Mouse (Mus musculus) heart, adult 18-20 months (tissue): ENCODE data around the gene Nr1h4. TPM values are rescaled to one million over a fixed set of nuclear protein-coding genes. Genes with fewer than 3 reads are reported as not detected.
"Not testable (repeated sequence)": the region's sequence is repeated elsewhere in the genome, so short reads cannot be mapped to it uniquely, and the experiment has no call there.

Source experiments
- DNase-seq, 2 experiments: peaks; one replicate each; pipeline ENCODE4 v3.0.0; 2021 to 2022; ENCODE audit warnings: mixed read lengths in 1 of 2
- long read RNA-seq, 2 experiments: library from polyadenylated mRNA; stranded (forward); transcript quantifications; one replicate each; pipeline ENCODE4 v2.0.0; 2021
- total RNA-seq, 2 experiments: library from RNA; stranded (reverse); gene quantifications; 2 replicates each; pipeline ENCODE4 v1.2.3; 2021

Gene Nr1h4
- under 1 TPM; 0.28 to 0.37 TPM for total RNA-seq
- long read RNA-seq, experiment 1: 0 reads
- long read RNA-seq, experiment 2, partial matches to known transcripts: 0 of 1 reads
- long read RNA-seq, experiment 2, other reads (novel, unspliced or antisense): 1 of 1 reads

DNA sequence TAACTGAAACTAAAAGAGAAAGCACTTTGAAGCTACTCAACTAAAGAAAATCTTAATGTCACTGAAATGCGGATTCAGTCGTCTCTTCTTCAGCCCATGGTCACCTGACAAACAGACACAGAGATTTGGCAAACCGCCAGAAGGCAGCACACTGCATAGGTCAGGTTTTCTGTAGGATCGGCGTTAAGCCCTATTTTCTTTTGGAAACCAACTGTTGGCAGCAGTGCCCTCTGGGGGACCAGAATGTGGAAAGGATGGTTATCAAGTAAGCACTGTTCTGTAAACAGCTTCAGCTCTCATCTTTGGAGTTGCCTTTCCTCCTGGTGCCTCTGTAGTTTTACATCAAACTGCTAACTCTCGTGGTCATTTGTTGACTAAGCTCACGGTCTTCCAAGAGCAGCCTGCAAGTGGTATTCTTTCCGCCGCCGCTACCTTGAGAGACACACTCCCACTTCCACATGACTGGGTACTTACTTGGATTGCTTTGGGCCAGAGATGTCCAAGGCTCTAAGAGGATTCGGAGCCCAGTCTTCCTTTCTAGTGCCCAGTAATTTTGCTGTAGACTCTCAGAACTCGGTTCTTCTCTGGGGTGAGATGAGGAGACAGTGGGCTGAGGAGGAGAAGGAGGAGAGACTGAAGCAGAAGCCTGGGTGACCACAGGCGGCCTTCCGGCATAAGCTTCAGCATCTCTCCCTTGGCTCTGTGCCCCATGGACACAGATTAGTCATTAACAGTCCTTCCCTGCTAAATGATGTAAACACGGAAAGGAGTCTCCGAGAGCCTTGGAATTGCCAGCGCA is at the start of gene Nr1h4:
Nr1h4 (minus strand) TSS at position 657 of the 799 bp plus-strand sequence.
- peak; percentile 67 to 71 for DNase-seq

DNA sequence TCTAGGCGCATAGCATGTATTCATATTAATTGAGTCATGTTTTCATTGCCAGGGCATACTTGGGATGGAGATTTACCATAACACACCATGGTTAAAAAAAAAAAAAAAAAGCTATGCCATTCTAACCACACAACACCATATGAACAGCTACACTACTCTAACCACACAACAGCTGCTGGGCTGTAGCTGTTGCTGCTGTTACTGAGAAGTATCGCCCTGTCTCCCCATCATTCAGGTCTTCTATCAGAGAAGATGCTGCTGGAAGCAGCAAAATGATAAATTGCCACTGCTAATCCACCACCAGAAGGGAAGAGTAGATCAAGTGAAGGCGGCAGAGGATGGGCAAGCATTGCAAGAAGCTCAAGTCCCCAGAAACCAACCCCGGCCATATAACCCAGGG is 45.4 kb upstream of the Nr1h4 start:
- no peak for DNase-seq

DNA sequence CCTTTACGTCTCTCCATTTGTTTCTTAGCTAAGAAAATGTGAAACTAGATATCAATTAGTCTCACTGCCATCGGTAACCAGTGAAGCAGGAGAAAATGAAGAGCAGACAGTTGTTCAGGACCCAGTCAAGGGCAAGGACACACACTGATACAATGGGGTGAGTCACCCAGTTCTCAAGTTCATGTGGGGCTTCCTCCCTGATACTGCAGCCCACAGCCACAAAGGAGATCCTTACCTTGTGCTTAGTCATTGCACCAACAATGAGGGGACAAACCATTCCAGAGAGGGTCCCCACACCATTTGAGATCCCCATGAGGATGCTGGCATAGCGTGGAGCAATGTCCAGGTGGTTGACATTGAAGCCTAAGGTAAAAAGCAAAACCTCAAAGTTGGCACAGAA is 44.3 kb upstream of the Nr1h4 start:
- no peak for DNase-seq

DNA sequence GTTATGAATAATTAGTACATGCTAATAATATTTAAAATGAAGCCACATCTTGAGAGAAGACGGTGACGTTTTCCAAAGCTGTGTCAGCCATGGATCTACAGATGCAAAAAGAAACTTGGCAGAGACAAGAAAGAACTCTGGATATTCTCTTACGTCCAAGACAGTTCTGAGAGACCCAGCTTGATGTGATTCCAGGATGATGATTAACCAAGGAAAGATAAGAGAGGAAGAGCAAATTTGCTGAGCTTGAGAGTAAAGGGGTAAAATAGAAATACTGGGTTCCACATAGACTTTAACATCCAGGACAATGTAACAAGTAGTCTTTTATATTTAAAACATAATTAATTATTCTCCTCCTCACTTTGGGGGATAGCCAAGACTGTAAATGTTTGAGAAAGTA is 40.0 kb upstream of the Nr1h4 start:
- DNase-seq: no peak

DNA sequence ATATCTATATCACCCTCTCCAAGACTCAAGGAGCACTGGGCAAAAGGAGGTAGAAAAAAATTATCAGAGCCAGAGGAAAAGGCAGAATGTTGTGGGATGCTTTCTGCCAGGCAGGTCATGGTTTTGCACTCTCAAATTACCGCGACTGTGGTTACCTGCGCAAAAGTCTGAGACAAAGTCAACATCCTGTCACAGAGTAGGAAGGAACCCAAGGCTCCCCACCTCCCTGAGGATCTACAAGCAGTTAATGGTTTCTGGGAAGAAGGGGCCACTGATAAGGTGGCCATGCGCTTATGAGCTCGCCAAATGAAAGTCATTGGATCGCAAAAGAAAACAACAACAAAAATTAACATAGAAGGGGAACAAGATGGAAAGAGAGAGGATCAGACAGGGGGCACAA is 39.6 kb upstream of the Nr1h4 start:
- no peak for DNase-seq

DNA sequence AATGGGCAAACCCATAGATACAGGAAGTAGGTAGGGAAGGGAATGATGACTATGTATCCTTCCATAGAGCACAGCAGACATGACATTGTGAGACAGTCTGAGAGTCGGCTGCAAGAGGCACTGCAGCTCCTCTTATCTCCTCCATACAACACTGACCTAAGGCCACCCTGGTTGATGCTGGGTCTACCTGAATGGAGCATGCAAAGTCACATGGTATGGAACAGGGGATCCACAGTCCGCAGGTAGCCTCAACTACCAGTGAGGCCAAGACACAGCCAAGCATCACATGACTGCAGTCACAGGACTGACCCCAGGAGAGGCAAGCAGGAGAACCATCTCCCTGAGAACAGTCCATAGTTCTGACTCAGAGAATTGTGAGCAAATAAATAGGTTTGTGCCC is 34.0 kb upstream of the Nr1h4 start:
- DNase-seq: no peak

DNA sequence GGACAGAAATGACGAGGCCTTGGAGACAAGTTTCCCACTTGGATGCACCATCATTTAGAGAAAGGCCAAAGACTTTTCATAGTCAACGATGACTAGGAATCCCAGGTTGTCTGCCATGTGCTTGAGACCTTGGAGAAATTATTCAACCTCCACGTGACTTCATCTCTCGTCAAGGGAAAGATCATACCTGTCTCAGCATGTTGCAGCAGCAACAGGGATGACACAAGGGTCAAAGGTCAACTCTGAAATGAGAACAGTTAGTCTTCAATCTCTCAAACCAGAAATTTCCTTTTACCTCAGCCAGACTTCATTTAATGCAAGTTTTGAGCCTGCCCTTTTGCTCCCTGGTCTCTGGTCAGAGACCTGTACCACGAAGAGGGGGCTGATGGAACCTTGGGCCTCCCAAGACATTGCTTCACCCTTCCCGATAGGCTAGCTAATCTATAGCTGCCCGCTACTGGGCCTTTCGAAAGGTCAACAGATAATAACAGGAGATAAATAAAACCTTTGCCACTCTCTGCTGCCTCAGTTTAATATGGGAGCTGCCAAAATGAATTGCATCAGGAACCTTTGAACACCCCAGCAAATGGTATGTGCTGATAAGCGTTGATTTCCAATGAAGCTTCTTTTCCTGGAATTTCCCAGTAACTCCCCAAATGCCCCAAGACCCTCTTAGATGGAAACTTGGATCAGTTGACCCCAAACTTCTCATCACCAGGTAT is 32.1 kb upstream of the Nr1h4 start:
- DNase-seq: no peak

DNA sequence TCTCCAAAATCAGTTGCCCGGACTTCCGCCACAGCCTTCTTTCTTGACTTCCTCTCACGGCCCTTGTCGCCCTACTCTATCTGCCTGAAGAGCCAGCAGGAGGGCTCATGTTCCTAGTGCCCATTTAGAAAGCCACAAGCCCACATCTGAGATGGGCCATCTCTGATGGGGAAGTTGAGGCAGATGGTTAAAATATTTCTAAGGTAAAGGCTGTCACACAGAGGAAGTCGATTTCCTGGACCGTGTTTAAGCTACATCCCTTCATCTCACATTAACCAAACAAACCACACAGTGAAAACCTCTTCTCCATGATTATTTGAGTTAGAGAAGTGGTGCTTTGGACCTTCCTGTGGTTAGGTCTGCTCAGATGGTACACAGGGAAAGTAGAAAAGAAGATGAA is 28.7 kb upstream of the Nr1h4 start:
- DNase-seq: no peak

DNA sequence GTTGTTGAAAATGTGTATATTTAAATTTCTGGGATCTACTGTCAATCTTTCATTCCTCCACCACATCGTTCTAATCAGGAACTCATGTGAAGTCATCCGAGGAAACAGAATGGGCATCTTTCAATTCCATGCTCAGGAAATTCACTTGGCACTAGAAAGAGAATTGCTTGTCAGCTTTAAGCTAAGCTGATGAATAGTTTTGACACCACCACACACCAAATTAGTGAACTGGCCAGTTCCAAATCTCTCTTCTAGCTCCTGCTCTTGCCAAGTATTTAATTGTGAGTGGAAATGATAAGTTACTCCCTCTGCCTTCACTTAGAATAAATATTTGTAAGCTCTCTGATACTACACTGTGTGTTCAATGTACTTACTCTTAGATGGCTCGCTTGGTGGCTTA is 26.0 kb upstream of the Nr1h4 start:
- DNase-seq: no peak

DNA sequence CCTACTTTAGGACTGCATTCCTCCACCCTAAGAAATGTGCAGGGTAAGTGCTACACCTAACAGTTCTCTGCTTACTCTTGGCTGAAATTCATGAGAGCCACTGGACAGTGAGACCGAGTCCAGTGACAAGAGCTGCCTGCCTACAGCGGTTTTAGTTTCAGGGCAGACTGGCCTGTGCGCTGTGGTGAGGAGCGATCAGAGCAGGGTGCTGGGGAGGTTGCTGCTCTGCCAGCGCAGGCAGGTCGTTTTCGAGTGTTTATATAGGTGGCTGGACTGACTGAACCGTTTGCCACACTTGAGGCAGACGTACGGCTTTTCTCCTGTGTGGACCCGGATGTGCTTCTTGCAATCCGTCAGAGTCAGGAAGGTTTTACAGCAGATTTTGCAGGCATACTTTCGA is 21.5 kb upstream of the Nr1h4 start:
- not testable (repeated sequence) for DNase-seq

DNA sequence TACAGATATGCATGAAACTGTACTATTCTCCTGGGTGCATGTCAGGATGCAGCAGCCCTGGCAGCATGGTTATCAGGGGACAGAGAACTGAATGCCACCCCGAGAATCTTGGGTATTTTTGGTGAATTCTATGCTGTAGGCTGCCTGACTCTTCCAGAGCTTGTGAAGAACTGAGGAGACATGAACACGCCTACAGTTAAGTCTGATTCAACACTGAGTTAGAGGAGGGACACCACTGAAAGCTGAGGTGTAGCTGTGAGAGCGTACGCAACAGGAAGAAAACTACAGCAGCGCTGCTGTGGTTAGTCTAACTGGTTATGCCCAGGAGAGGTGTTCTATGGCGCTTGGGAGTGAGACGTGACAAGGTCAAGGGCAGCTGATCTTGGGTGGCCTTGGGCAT is 20.5 kb upstream of the Nr1h4 start:
- not testable (repeated sequence) for DNase-seq

DNA sequence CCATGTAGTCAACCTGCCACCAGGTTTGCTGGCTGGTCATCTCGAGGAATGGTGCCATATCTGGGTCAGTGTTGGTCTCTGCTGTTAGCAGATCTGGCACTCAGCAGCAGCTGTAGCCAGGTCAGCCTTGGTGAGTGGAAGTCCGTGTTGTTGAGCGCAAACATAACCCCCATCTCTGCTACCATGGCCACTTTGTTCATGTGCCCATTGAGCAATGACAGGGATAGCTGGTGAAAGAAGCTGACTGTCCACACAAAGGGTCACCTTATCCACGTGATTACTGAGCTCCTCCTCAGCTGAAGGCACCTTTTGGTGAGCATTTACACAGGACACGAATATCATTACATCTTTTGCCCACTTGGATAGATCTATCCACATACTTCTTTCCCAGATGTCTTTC is 19.6 kb upstream of the Nr1h4 start:
- no peak for DNase-seq

DNA sequence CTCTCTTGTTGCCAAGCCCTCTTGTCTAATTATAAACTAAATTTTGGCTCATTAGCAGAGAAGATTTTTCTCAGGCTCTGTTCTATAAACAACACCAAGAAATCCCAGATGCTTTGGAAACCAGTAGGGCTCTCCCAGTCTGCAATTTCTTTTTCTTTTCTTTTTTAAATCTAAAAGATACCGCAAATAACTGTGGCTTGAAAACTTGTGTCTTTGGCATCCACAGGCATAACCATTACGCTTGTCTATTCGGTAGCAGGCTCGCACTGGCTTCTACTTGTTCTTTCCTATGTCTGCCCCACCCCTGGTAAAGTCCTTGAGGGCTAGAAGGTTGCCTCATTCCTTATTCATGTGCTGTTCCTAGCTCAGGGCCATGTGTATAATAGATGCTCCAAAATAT is 18.3 kb upstream of the Nr1h4 start:
- DNase-seq: no peak

DNA sequence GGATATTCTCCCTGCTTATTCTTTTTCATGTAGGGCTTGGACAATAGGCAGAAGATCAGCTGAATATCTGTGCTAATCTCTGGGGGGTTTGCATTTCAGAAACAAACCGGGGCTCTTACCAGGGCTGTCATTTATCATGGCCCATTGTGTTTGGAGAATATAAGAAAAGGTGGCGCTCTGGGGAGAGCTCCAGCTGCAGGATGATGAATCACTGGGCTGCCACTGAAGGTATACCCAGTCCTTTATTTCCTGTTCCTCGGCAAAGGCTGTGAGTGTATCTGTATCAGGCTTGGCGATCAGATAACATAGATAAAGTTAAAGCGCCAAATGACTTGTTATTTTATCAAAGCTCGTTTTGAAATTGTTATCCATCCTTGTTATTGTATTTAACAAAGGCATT is 14.6 kb upstream of the Nr1h4 start:
- no peak for DNase-seq

DNA sequence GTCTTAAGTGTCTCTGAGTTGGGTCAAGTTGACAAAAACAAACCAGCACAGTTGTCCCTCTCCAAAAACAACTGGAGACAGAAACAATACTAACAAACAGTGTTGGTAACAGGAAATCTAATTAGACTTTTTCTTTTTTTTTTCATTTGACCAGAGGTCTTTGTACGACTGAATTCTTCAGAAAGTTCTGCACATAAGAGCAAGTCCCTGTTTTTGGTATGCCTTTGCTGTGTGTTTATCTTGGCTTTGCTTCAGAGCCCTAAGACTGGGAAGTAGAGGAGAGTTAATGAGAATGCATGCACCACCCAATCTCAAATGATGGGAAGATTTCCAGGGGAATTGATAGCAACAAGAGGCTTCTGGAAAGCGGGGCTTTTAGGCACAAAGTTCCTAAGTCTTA is 13.6 kb upstream of the Nr1h4 start:
- DNase-seq: no peak

DNA sequence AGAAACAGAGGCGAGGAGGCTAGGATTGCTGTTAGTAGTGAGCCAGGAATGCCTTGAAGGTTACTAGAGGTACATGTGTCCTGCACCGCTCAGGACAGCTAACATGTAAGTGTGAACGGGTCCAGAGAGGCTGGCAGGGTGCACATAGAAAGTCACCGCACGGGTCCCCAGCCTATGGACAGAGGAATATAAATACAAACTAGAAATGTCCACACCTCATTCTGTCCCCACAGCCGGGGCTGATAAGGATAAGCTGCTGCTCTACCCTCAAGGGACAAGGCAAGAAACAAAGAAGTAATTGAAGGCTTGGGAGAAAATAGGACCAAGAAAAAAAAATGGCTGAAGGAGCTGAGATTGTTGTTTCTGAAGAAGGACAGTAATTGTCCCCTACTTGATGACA is 10.5 kb upstream of the Nr1h4 start:
- DNase-seq: no peak

DNA sequence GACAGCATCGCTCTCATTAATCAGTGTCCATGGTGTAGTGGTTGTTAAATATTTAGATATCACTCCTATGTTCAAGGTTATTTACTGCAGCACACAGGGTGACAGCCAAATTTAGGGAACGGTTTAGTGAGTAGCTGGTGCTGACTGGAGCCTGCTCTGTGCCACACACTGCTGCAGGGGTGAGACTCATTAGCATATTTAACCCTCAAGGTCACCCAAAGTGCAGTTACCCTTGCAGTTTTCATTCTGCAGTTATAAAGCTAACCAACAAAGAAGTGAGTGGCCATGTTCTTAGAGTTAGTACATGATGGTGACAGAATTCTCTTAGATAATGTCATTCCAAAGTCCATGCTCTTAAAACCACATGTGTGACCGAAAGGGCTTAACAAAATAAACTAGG is 8.9 kb upstream of the Nr1h4 start:
- DNase-seq: no peak

DNA sequence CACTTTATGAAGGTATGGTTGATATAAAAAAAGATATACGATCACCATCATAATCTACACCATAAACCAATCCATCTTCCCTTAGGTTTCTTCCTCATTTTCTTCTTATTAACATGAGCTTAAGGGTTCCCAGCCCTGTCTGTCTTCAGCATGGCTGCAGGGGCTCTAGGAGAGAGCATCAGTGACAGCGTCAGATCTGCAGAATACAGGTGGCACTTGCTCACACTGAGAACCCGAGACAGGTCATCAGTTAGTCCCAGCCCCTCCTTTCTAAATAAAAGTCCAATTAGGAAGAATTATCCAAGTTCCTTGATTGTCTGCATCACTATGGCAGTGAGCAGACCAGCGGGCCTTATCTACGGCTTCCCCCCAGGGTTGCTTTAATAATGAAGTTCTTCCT is 934 bp downstream of the Nr1h4 start:
- peak in 1 of 2 experiments; percentile 14 for DNase-seq

DNA sequence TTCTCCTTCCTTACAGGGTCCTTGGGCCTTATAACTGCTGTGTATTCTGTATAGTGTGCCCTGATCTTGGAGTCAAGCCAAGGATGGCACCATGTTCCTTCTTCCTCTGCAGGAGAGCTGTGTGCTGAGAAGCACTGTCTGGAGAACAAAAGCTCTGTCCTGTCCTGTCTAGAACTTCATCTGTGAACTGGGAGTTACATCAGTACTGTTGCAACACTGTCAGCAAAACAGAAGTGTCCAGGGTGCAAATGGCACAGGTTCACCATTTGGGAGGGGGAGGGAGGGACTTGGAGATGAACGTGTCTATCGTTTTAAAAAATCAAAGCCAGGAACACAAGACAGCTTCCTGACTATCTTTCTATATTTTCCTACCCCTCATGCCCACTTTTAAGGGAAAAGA is 1.4 kb downstream of the Nr1h4 start:
- peak; percentile 11 to 37 for DNase-seq

DNA sequence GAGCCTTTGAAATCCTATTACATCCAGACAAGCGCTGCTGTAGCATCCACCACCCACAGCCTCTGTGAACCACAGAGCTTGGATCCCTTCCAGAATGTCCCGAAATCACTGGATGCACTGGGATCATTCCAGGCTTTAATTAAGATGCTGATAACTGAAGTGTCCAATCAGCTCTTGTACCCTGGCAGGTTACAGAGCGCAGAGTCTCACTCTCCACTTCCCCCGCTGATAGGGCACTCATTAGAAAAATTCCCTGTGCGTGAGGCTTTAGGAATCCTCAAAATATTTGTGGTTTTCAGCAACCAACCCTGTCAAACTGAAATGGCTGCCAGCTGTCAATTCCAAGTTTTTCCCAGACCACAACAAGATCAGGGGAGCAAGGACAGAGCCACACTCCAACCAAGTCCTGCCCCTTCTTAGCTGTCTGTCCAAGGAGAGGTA is 2.2 kb downstream of the Nr1h4 start:
- DNase-seq: peak; percentile 53 to 61

DNA sequence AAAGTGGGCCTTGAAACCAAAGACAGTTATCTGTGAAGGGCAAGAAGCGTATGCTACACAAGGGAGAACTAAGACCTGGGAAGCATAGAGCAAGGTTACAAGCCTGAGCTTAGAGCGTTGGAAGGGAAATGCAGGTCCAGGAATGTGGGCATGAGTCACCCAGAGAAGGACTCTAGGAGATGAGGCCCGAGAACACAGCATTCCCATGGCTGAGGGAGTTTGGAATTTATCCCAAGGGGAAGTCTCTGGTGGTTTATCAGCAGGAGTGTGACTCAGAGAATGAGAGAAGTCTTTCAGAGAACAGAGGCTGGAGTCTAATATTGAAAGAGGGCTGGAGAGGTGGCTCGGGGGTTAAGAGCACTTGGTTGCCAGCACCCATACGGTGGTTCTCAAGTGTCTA is 6.3 kb downstream of the Nr1h4 start:
- peak; percentile 68 to 85 for DNase-seq

DNA sequence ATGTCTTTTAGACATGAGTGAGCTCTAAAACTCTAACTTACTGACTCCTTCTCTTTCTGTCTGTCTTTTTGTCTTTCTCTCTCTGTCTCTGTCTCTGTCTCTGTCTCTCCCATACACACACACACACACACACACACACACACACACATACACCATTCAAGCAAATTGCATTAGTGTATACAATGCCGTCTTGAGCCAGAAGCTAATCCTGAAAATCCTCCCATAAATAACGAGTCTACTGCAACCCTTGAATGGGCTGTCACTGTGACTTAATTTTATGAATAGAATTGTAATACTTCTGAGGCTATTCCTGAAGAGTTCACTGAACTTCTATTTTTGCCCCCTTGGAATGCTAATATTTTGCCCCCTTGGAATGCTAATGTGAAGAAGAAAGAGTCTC is 7.6 kb downstream of the Nr1h4 start:
- no peak for DNase-seq

DNA sequence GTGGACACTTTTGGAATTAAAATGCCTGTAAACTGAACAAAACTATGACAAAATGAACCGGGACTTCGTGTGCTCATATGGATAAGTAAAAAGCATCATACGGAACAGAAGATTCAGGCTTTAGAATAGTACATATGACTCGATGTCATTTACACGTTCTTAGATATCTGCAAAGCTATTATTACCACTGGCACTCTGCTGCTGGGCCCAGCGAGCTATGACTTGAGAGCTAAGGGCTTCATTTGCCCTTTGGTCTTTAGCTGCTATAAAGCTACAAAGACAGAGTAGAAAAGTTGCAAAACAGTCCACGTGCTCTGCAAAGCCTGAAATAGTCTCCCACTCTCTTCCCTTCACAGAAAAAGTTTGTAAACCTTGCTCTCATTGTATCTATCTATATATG is 10.9 kb downstream of the Nr1h4 start:
- no peak for DNase-seq
